Mouse (Mus musculus) cerebellum, adult 11-12 months (tissue): ENCODE measurements at regions not wholly inside any gene's neighbourhood (a gene's known extent, or its start where the extent isn't known, plus 50 kb on each side); places are given as distances from the start of the nearest gene placed in this dataset.

Experiments
- DNase-seq: peaks from one replicate; pipeline ENCODE4 v3.0.0; 2022

GRCm38 (mm10) chr8:12504240-12504639 lies 68.6 kb upstream of the Spaca7 start:
- no peak for DNase-seq

GRCm38 (mm10) chr8:12504777-12505176 lies 68.1 kb upstream of the Spaca7 start:
- DNase-seq: no peak

GRCm38 (mm10) chr8:12510233-12510632 lies 62.6 kb upstream of the Spaca7 start:
- DNase-seq: no peak

DNA sequence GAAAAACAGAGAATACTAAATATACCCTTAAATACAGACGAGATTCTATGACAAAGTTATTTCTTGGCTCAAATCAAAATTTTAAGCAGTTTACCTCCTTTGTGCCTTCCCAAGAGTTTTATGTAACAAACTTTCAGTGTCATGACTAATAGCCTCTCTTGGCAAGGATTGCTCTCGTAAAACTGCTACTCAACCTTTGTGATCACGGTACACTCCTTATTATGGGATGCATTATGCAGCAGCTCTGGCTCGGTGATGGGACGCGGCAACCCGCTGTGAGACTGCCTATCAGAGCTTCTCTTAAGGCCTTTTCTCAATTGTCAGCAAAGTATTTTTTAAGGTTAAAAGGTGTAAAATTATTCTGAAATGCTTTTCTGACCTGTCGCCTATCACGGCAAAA lies 59.8 kb upstream of the Spaca7 start:
- DNase-seq: no peak

- no peak for DNase-seq
Observed at GRCm38 (mm10) chr8:12514138-12514537, 58.7 kb upstream of the Spaca7 start.

DNA sequence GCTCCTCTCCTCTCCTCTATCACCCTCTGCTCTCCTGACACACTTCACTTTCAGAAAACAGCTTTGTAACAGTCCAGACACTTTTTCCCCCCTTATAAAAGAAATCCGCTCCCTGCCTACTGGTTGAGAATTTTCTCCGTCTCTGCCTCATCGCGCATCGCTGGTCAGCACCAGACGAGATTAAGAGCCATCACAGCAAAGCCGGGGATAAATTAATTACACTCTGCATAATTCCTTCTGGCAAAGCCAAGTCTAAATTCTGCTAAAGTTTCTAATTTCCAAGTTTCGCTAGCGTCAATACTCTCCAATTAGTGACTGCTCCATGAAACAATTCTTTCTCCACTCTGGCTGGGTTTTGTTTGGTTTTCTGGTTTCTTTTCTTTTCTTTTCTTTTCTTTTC lies 51.2 kb upstream of the Spaca7 start:
- DNase-seq: no peak
